Mouse (Mus musculus): ENCODE measurements around the gene Dnajc16. TPM values are rescaled to one million over a fixed set of nuclear protein-coding genes. Genes with fewer than 3 reads are reported as not detected.

Dnajc16 gene
- polyA plus RNA-seq, 1 experiment, result 27.3 TPM

DNA sequence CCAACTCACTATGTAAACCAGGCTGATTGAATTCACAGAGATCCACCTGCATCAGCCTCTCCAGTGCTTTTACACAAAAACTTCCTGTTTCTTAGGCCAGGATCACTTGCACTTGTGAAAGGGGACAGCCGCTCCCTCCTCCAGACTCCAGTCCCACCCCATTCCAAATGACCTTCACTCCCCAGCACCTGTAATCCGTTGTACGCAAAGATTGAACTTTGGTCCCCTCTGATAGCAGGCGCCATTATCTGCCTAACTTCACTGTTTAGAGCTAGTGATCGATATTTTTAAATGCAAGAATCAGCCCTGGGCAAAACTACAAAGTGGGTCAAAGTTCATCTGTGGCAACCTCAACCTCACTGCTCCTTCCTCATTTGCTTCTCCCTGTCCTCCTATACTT lies 59.0 kb downstream of the Dnajc16 start:
- no peak overlapping the region for H3K4me3 ChIP-seq (replicated peaks; ENCODE audit: insufficient read depth, low read depth, low read length)
- H3K27me3 ChIP-seq (ENCODE audit: control insufficient read depth, insufficient read depth, low read length), result no peaks in the 10 kb centered on the region
- TF ChIP-seq CTCF (IDR thresholded peaks at IDR 0.05; ENCODE audit: borderline replicate concordance, insufficient read depth, low read depth, low read length) (no peak), POLR2A (IDR thresholded peaks at IDR 0.05; ENCODE audit: borderline replicate concordance, insufficient read depth, low read length) (no peak)
- no peaks in the 10 kb centered on the region; the same call in 1 of the 2 replicates for H3K4me1 ChIP-seq (ENCODE audit: control insufficient read depth, insufficient read depth, low read length)
- no peak for DNase-seq
- no peak overlapping the region for H3K27ac ChIP-seq (ENCODE audit: insufficient read depth, low read length)
- WGBS, result 84% methylated on average over 5 of the region's 5 CpGs

DNA sequence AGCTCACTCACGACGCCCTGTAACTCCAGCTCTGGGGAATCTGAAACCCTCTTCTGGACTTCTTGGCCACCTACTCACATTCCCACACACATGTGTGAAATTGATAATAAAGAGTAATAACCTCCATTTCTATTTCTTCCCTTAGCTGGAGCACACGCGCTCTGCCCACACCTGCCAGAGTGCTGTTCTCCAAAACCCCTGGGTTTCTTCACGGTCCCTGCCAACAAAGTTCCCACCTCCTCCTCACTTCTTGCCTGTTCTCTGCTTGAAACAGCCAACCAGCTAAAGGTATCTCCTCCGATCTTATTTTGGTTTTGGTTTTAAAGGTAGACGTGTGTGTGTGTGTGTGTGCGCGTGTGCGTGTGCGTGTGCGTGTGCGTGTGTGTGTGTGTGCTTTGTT lies 60.3 kb downstream of the Dnajc16 start:
- no peak for TF ChIP-seq POLR2A (IDR thresholded peaks at IDR 0.05; ENCODE audit: borderline replicate concordance, insufficient read depth, low read length)
- no peak for TF ChIP-seq CTCF (IDR thresholded peaks at IDR 0.05; ENCODE audit: borderline replicate concordance, insufficient read depth, low read depth, low read length)
- H3K27ac ChIP-seq (ENCODE audit: insufficient read depth, low read length), result no peak overlapping the region
- H3K4me1 ChIP-seq (ENCODE audit: control insufficient read depth, insufficient read depth, low read length), result no peaks in the 10 kb centered on the region; the same call in 1 of the 2 replicates
- DNase-seq, result no peak
- no peaks in the 10 kb centered on the region for H3K27me3 ChIP-seq (ENCODE audit: control insufficient read depth, insufficient read depth, low read length)
- H3K4me3 ChIP-seq (replicated peaks; ENCODE audit: insufficient read depth, low read depth, low read length), result no peak overlapping the region
- WGBS, result 82% methylated on average over 13 of the region's 13 CpGs

DNA sequence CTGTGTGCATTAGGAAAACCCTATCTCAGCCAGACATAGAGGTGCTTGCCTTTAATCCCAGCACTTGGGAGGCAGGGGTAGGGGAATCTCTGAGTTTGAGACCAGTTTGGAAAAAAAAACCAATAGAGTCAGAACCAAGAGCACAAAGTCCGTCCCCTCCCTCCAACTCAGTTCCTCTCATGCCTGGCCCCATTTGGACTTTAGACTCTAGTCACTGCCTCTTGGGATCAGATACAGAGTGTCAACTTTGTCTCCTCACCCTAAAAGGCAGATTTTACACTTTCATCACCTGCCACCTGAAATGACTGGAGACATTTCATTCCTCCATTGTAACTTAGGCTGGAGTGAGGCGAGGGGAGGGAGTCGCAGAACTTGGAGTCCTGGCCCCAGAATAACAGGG lies 61.5 kb downstream of the Dnajc16 start:
- no peak overlapping the region for H3K4me3 ChIP-seq (replicated peaks; ENCODE audit: insufficient read depth, low read depth, low read length)
- H3K27me3 ChIP-seq (ENCODE audit: control insufficient read depth, insufficient read depth, low read length), result no peaks in the 10 kb centered on the region
- H3K4me1 ChIP-seq (ENCODE audit: control insufficient read depth, insufficient read depth, low read length), result no peaks in the 10 kb centered on the region
- no peak overlapping the region for H3K27ac ChIP-seq (ENCODE audit: insufficient read depth, low read length)
- no peak for TF ChIP-seq CTCF (IDR thresholded peaks at IDR 0.05; ENCODE audit: borderline replicate concordance, insufficient read depth, low read depth, low read length)
- no peak for TF ChIP-seq POLR2A (IDR thresholded peaks at IDR 0.05; ENCODE audit: borderline replicate concordance, insufficient read depth, low read length)
- DNase-seq, result no peak
- 83% methylated on average over 3 of the region's 3 CpGs for WGBS

DNA sequence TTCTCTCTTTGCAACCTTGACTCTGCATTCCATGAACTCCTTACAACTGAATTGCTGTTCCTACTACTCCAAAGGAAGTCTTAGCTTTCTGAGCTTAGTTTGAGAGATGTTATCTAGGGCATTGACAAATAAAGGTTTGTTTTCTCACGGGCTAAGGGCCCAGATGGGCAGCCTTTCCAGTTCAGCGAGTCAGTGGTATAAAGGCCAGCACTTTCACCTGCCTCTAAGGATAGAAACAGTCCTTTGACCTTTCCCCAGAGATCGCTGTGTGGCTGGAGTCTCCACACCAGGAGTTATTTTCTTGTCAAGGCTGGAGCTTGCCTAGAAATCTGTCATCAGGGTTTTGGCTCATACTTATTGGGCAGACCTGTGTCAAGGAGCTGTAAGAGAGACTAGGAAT lies 65.0 kb downstream of the Dnajc16 start:
- WGBS, result 69% methylated on average over 3 of the region's 3 CpGs
- Histone ChIP-seq H3K4me1 (ENCODE audit: control insufficient read depth, insufficient read depth, low read length) (peaks cover 6% of the 10 kb centered on the region; the same call in 1 of the 2 replicates), H3K27me3 (ENCODE audit: control insufficient read depth, insufficient read depth, low read length) (no peaks in the 10 kb centered on the region), H3K27ac (ENCODE audit: insufficient read depth, low read length) (no peak overlapping the region), H3K4me3 (replicated peaks; ENCODE audit: insufficient read depth, low read depth, low read length) (no peak overlapping the region)
- no peak for TF ChIP-seq CTCF (IDR thresholded peaks at IDR 0.05; ENCODE audit: borderline replicate concordance, insufficient read depth, low read depth, low read length)
- no peak for TF ChIP-seq POLR2A (IDR thresholded peaks at IDR 0.05; ENCODE audit: borderline replicate concordance, insufficient read depth, low read length)
- no peak for DNase-seq

DNA sequence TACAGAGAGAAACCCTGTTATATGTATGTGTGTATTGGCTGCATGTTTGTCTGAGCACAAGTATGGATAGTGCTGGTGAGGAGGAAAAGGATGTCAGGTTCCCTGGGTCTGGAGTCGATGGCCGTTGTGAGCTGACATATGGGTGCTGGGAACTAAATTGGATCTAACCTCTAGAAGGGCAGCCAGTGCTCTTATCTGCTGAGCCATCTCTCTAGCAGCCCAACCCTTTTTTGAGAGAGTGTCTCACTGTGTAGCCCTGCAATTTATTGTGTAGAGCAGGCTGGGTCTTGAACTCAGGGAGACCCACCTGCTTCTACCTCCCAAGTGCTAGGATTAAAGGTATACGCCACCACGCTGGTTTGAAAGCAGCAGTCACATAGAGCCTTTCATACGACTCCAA lies 65.5 kb downstream of the Dnajc16 start:
- Histone ChIP-seq H3K4me1 (ENCODE audit: control insufficient read depth, insufficient read depth, low read length) (peaks cover 6% of the 10 kb centered on the region; the same call in 1 of the 2 replicates), H3K27ac (ENCODE audit: insufficient read depth, low read length) (no peak overlapping the region), H3K27me3 (ENCODE audit: control insufficient read depth, insufficient read depth, low read length) (no peaks in the 10 kb centered on the region), H3K4me3 (replicated peaks; ENCODE audit: insufficient read depth, low read depth, low read length) (no peak overlapping the region)
- TF ChIP-seq CTCF (IDR thresholded peaks at IDR 0.05; ENCODE audit: borderline replicate concordance, insufficient read depth, low read depth, low read length) (no peak), POLR2A (IDR thresholded peaks at IDR 0.05; ENCODE audit: borderline replicate concordance, insufficient read depth, low read length) (no peak)
- no peak for DNase-seq
- 83% methylated on average over 5 of the region's 5 CpGs for WGBS

DNA sequence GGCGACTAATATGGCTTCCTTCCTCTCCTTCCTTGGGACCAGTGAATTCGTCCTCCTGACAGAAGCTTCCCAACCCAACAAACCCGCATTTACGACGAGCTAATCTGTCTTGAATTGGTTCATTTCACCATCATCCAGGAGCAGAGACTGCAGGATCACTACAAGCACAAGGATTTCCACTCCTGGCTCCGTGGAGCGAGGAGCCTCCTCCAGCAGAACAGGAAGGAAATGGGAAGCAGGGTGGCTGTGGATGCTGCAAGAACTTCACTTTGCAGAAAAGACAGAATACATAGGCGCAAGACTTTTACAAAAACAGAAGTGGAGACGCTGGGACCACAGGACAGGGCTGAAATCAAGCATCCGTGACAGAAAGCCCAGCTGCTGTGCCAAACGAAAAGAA lies 66.1 kb downstream of the Dnajc16 start:
- DNase-seq, result no peak
- WGBS, result 68% methylated on average over 11 of the region's 11 CpGs
- Histone ChIP-seq H3K27me3 (ENCODE audit: control insufficient read depth, insufficient read depth, low read length) (no peaks in the 10 kb centered on the region), H3K4me1 (ENCODE audit: control insufficient read depth, insufficient read depth, low read length) (peaks cover 6% of the 10 kb centered on the region; the same call in 1 of the 2 replicates), H3K27ac (ENCODE audit: insufficient read depth, low read length) (no peak overlapping the region), H3K4me3 (replicated peaks; ENCODE audit: insufficient read depth, low read depth, low read length) (no peak overlapping the region)
- TF ChIP-seq CTCF (IDR thresholded peaks at IDR 0.05; ENCODE audit: borderline replicate concordance, insufficient read depth, low read depth, low read length) (no peak), POLR2A (IDR thresholded peaks at IDR 0.05; ENCODE audit: borderline replicate concordance, insufficient read depth, low read length) (no peak)

DNA sequence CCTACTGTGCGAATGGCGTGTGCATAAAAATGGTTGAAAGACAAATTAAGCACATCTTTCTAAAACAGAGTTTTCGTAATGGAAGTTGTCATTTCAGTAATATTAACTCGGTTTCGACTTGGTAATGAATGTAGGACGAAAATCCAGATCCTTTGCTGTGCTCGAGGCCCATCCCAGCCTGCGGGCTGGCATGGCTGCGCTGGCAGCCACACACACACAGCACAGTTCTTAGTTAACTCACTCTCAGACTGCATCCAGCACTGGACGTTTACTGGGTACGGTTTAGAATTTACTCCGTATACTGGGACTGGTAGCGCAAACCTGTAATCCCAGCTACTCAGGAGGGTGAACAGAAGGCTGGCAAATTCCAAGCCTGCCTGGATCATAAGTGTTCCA lies 67.1 kb downstream of the Dnajc16 start:
- Histone ChIP-seq H3K4me3 (replicated peaks; ENCODE audit: insufficient read depth, low read depth, low read length) (peak overlapping the region; percentile 69), H3K27me3 (ENCODE audit: control insufficient read depth, insufficient read depth, low read length) (no peaks in the 10 kb centered on the region), H3K27ac (ENCODE audit: insufficient read depth, low read length) (peak overlapping the region; percentile 32; the same call in 1 of the 2 replicates), H3K4me1 (ENCODE audit: control insufficient read depth, insufficient read depth, low read length) (peaks cover 6% of the 10 kb centered on the region; the same call in 1 of the 2 replicates)
- WGBS, result 2% methylated on average over 13 of the region's 13 CpGs
- no peak for TF ChIP-seq POLR2A (IDR thresholded peaks at IDR 0.05; ENCODE audit: borderline replicate concordance, insufficient read depth, low read length)
- no peak for TF ChIP-seq CTCF (IDR thresholded peaks at IDR 0.05; ENCODE audit: borderline replicate concordance, insufficient read depth, low read depth, low read length)
- DNase-seq, result no peak

DNA sequence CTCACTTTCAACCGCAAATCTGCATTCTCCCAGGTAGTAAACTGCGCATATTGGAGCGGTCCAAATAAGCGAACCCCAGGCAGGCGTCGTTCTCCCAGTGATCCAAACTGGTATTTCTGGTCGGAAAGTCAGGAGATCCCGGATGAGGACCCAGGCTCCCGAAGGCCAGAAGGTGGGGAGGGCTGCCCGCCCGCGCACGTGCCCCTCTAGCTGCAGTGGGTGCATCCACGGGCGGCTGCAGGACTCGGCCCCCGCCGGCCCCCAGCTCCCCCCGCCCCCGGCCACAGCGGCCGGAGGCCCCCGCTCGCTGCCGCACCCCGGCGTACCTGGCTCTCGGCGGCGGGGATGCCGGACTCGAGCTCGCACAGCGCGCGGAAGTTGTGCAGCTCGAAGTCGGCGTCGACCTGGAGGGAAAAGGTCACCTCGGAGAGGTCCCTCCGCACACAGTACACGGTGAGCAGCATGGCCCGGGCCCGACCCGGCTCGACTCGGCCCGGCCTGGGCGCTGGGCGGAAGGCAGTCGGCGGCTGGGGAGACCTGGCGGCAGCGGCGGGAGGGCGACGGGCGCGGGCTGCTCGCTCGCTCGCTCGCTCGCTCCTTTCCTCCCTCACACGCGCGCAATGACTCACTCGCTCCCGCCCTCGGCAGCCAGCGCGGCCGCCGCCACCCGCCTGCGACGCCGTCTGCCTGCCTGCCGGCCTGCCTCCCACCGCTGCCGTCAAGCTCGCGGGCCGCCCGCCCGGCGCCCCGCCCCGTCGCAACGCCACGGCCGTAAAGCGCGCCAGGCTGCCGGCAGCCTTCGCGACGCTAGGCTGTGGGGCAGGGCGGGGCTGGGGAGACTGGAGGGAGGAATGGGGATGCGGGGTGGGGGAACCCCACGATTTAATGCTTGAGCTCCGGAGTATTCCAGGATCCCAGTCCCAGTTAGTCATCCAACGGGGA lies 67.7 kb downstream of the Dnajc16 start, which contains the start of gene Ddi2:
Gene Ddi2 (minus strand): TSS at position 689 of the 942 bp plus-strand sequence.
- Histone ChIP-seq H3K27ac (ENCODE audit: insufficient read depth, low read length) (peak within 1 kb of the TSS; percentile 69), H3K4me3 (replicated peaks; ENCODE audit: insufficient read depth, low read depth, low read length) (peak within 1 kb of the TSS; percentile 80), H3K27me3 (ENCODE audit: control insufficient read depth, insufficient read depth, low read length) (no peaks in the 10 kb centered on the region), H3K4me1 (ENCODE audit: control insufficient read depth, insufficient read depth, low read length) (peaks cover 6% of the 10 kb centered on the region; the same call in 1 of the 2 replicates)
- DNase-seq, result peak; percentile 93 to 96
- TF ChIP-seq POLR2A (IDR thresholded peaks at IDR 0.05; ENCODE audit: borderline replicate concordance, insufficient read depth, low read length) (peak; percentile 77), CTCF (IDR thresholded peaks at IDR 0.05; ENCODE audit: borderline replicate concordance, insufficient read depth, low read depth, low read length) (no peak)
- under 1% methylated on average over 105 of the region's 105 CpGs for WGBS
